Mouse (Mus musculus) limb, embryonic 12.5 days (tissue): Measurements from ENCODE around the gene Cyp4f39. TPM values are rescaled to one million over a fixed set of nuclear protein-coding genes. Genes with fewer than 3 reads are reported as not detected.
"Not testable (repeated sequence)": the region's sequence is repeated elsewhere in the genome, so short reads cannot be mapped to it uniquely, and the experiment has no call there.

ENCODE experiments used
- ATAC-seq: fragments of 200-750 bp; cut with Nextera tagmentation; 2 replicates; pipeline ENCODE4 v1.8.0; 2017; ENCODE audit warnings: low read depth, moderate TSS enrichment; ENCODE audit not compliant: insufficient number of reproducible peaks, insufficient read depth, low FRiP score, low TSS enrichment
- H3K27ac ChIP-seq: fragments of 300-500 bp; sonication (generic); 2 replicates; pipeline ENCODE4 v1.5.1; 2016; ENCODE audit warnings: mild to moderate bottlenecking, moderate library complexity
- H3K27me3 ChIP-seq: fragments of 300-500 bp; sonication (generic); 2 replicates; pipeline ENCODE4 v1.6.1; 2016; ENCODE audit warnings: mild to moderate bottlenecking, moderate library complexity
- H3K36me3 ChIP-seq: fragments of 300-500 bp; sonication (generic); 2 replicates; pipeline ENCODE4 v1.6.1; 2016; ENCODE audit warnings: mild to moderate bottlenecking, moderate library complexity
- H3K4me1 ChIP-seq: fragments of 300-500 bp; sonication (generic); replicated peaks from 2 replicates; pipeline ENCODE4 v1.6.1; 2016
- H3K4me2 ChIP-seq: fragments of 300-500 bp; sonication (generic); 2 replicates; pipeline ENCODE4 v1.6.1; 2016; ENCODE audit warnings: mild to moderate bottlenecking, moderate library complexity
- H3K4me3 ChIP-seq: fragments of 300-500 bp; sonication (generic); replicated peaks from 2 replicates; pipeline ENCODE4 v1.5.1; 2016; ENCODE audit warnings: mild to moderate bottlenecking
- H3K9ac ChIP-seq: fragments of 300-500 bp; sonication (generic); replicated peaks from 2 replicates; pipeline ENCODE4 v1.6.1; 2016; ENCODE audit warnings: mild to moderate bottlenecking, moderate library complexity
- H3K9me3 ChIP-seq: fragments of 300-500 bp; sonication (generic); 2 replicates; pipeline ENCODE4 v1.6.1; 2016; ENCODE audit warnings: mild to moderate bottlenecking, moderate library complexity
- WGBS: fragments of 180-500 bp; shearing (Covaris S2); methylation state at CpG from one replicate; pipeline ENCODE4 v1.1.7; 2016; 5-methylcytosine and 5-hydroxymethylcytosine counted together
- polyA plus RNA-seq: library from polyadenylated mRNA; unstranded; fragments of >200 nt; fragmentation: Nextera tagmentation; extraction: Ambion mirVana; gene quantifications from 2 replicates; pipeline ENCODE4 v1.2.1, GENCODE M21; 2016

Gene Cyp4f39
- polyA plus RNA-seq, 1 experiment from 2014 or later: not detected

GRCm38 (mm10) chr17:32472176-32472575 is 19.7 kb downstream of the Cyp4f39 start:
- no peak overlapping the region for H3K4me3 ChIP-seq
- peaks cover 12% of the 10 kb centered on the region; the same call in 1 of the 2 replicates for H3K27me3 ChIP-seq
- no peak overlapping the region for H3K27ac ChIP-seq
- no peak overlapping the region for H3K4me2 ChIP-seq
- H3K4me1 ChIP-seq: no peaks in the 10 kb centered on the region
- WGBS: 61% methylated on average over 7 of the region's 7 CpGs
- no peaks in the 10 kb centered on the region for H3K9me3 ChIP-seq
- no peak for ATAC-seq
- H3K9ac ChIP-seq: no peak overlapping the region
- no peaks in the 10 kb centered on the region for H3K36me3 ChIP-seq

- Histone ChIP-seq H3K9me3 (no peaks in the 10 kb centered on the region), H3K4me3 (no peak overlapping the region), H3K4me2 (no peak overlapping the region), H3K9ac (no peak overlapping the region), H3K27me3 (peaks cover 23% of the 10 kb centered on the region), H3K4me1 (no peaks in the 10 kb centered on the region), H3K27ac (no peak overlapping the region), H3K36me3 (no peaks in the 10 kb centered on the region)
- 76% methylated on average over 5 of the region's 5 CpGs for WGBS
- ATAC-seq: no peak
Observed at GRCm38 (mm10) chr17:32474954-32475560, 22.5 kb downstream of the Cyp4f39 start.

- Histone ChIP-seq H3K36me3 (no peaks in the 10 kb centered on the region), H3K27me3 (peaks cover 36% of the 10 kb centered on the region), H3K9ac (no peak overlapping the region), H3K9me3 (no peaks in the 10 kb centered on the region), H3K4me3 (no peak overlapping the region), H3K4me2 (no peak overlapping the region), H3K27ac (no peak overlapping the region), H3K4me1 (no peaks in the 10 kb centered on the region)
- no peak for ATAC-seq
- WGBS: 100% methylated on average over 1 of the region's 1 CpGs
Observed at GRCm38 (mm10) chr17:32477204-32477603, 24.7 kb downstream of the Cyp4f39 start.

GRCm38 (mm10) chr17:32478727-32479126 is 26.2 kb downstream of the Cyp4f39 start:
- no peaks in the 10 kb centered on the region for H3K9me3 ChIP-seq
- no peak overlapping the region for H3K27ac ChIP-seq
- H3K9ac ChIP-seq: no peak overlapping the region
- H3K27me3 ChIP-seq: peaks cover 40% of the 10 kb centered on the region
- ATAC-seq: no peak
- WGBS: 60% methylated on average over 2 of the region's 2 CpGs
- no peak overlapping the region for H3K4me2 ChIP-seq
- H3K4me3 ChIP-seq: no peak overlapping the region
- peaks cover 3% of the 10 kb centered on the region; the same call in 1 of the 2 replicates for H3K4me1 ChIP-seq
- no peaks in the 10 kb centered on the region for H3K36me3 ChIP-seq

- Histone ChIP-seq H3K4me3 (no peak overlapping the region), H3K36me3 (no peaks in the 10 kb centered on the region), H3K27me3 (peaks cover 48% of the 10 kb centered on the region), H3K9ac (no peak overlapping the region), H3K4me2 (no peak overlapping the region), H3K9me3 (no peaks in the 10 kb centered on the region), H3K27ac (no peak overlapping the region), H3K4me1 (peaks cover 3% of the 10 kb centered on the region; the same call in 1 of the 2 replicates)
- ATAC-seq: no peak
- 17% methylated on average over 8 of the region's 8 CpGs for WGBS
Observed at GRCm38 (mm10) chr17:32479554-32480506, 27.3 kb downstream of the Cyp4f39 start.

- no peak overlapping the region for H3K4me3 ChIP-seq
- 76% methylated on average over 14 of the region's 14 CpGs for WGBS
- H3K4me2 ChIP-seq: no peak overlapping the region
- no peak overlapping the region for H3K27ac ChIP-seq
- peaks cover 3% of the 10 kb centered on the region; the same call in 1 of the 2 replicates for H3K4me1 ChIP-seq
- no peaks in the 10 kb centered on the region for H3K36me3 ChIP-seq
- no peaks in the 10 kb centered on the region for H3K9me3 ChIP-seq
- peaks cover 50% of the 10 kb centered on the region for H3K27me3 ChIP-seq
- H3K9ac ChIP-seq: no peak overlapping the region
- no peak for ATAC-seq
Observed at GRCm38 (mm10) chr17:32481766-32482165, 29.2 kb downstream of the Cyp4f39 start.

- H3K36me3 ChIP-seq: no peaks in the 10 kb centered on the region
- no peak overlapping the region for H3K9ac ChIP-seq
- peak overlapping the region; percentile 16; the same call in 1 of the 2 replicates for H3K4me3 ChIP-seq
- peaks cover 3% of the 10 kb centered on the region; the same call in 1 of the 2 replicates for H3K4me1 ChIP-seq
- H3K27ac ChIP-seq: no peak overlapping the region
- peak overlapping the region; percentile 49 for H3K4me2 ChIP-seq
- no peaks in the 10 kb centered on the region for H3K9me3 ChIP-seq
- 16% methylated on average over 18 of the region's 18 CpGs for whole genome bisulfite sequencing
- peaks cover 55% of the 10 kb centered on the region for H3K27me3 ChIP-seq
- no peak for ATAC-seq
Observed at GRCm38 (mm10) chr17:32483200-32483599, 30.7 kb downstream of the Cyp4f39 start.

- H3K4me3 ChIP-seq: peak overlapping the region; percentile 30
- no peaks in the 10 kb centered on the region for H3K4me1 ChIP-seq
- H3K27me3 ChIP-seq: peaks cover 35% of the 10 kb centered on the region
- ATAC-seq: no peak
- peak overlapping the region; percentile 34; the same call in 1 of the 2 replicates for H3K9ac ChIP-seq
- H3K27ac ChIP-seq: no peak overlapping the region
- H3K9me3 ChIP-seq: peaks cover 15% of the 10 kb centered on the region
- 9% methylated on average over 30 of the region's 30 CpGs for WGBS
- H3K4me2 ChIP-seq: peak overlapping the region; percentile 52
- no peaks in the 10 kb centered on the region for H3K36me3 ChIP-seq
Observed at GRCm38 (mm10) chr17:32492349-32492980, 39.9 kb downstream of the Cyp4f39 start.

GRCm38 (mm10) chr17:32494601-32495000 is 42.1 kb downstream of the Cyp4f39 start:
- no peak overlapping the region for H3K27ac ChIP-seq
- no peak overlapping the region for H3K9ac ChIP-seq
- 63% methylated on average over 1 of the region's 1 CpGs for WGBS
- H3K4me2 ChIP-seq: no peak overlapping the region
- peaks cover 15% of the 10 kb centered on the region for H3K9me3 ChIP-seq
- H3K4me1 ChIP-seq: no peaks in the 10 kb centered on the region
- H3K36me3 ChIP-seq: no peaks in the 10 kb centered on the region
- ATAC-seq: peak; percentile 71; the same call in 1 of the 2 replicates
- peaks cover 33% of the 10 kb centered on the region for H3K27me3 ChIP-seq
- H3K4me3 ChIP-seq: no peak overlapping the region

- H3K27ac ChIP-seq, H3K9ac ChIP-seq, H3K4me3 ChIP-seq, H3K4me2 ChIP-seq, H3K27me3 ChIP-seq, H3K36me3 ChIP-seq, ATAC-seq, H3K4me1 ChIP-seq: not testable (repeated sequence)
- 85% methylated on average over 4 of the region's 4 CpGs for WGBS
- peaks cover 11% of the 10 kb centered on the region for H3K9me3 ChIP-seq
Observed at GRCm38 (mm10) chr17:32500511-32500910, 48.0 kb downstream of the Cyp4f39 start.

GRCm38 (mm10) chr17:32501051-32501450 is 48.5 kb downstream of the Cyp4f39 start:
- no peak for ATAC-seq
- H3K9me3 ChIP-seq: peaks cover 6% of the 10 kb centered on the region

More at GRCm38 (mm10) chr17:32501051-32501450, 48.5 kb downstream of the Cyp4f39 start:
- 44% methylated on average over 3 of the region's 3 CpGs for WGBS
- H3K27me3 ChIP-seq: no peaks in the 10 kb centered on the region
- H3K4me1 ChIP-seq: no peaks in the 10 kb centered on the region; the same call in 1 of the 2 replicates
- H3K4me2 ChIP-seq: no peak overlapping the region
- no peak overlapping the region for H3K4me3 ChIP-seq
- no peaks in the 10 kb centered on the region for H3K36me3 ChIP-seq
- H3K9ac ChIP-seq: no peak overlapping the region
- H3K27ac ChIP-seq: no peak overlapping the region
